Mouse (Mus musculus) testis, adult 2 months (tissue): Measurements from ENCODE around the gene Dhrs13. TPM values are rescaled to one million over a fixed set of nuclear protein-coding genes. Genes with fewer than 3 reads are reported as not detected.
"Not testable (repeated sequence)": the region's sequence is repeated elsewhere in the genome, so short reads cannot be mapped to it uniquely, and the experiment has no call there.

ENCODE experiments used
- H3K27ac ChIP-seq: fragments of 200-500 bp; 2 replicates; pipeline ENCODE4 v1.5.1; 2012; ENCODE audit warnings: low read depth, low read length; ENCODE audit not compliant: control insufficient read depth, insufficient read depth
- H3K27me3 ChIP-seq: fragments of 200-500 bp; 2 replicates; pipeline ENCODE4 v1.6.1; 2012; ENCODE audit warnings: mild to moderate bottlenecking, low read length, moderate library complexity; ENCODE audit not compliant: control insufficient read depth, insufficient read depth
- H3K36me3 ChIP-seq: fragments of 200-500 bp; 2 replicates; pipeline ENCODE4 v1.6.1; 2012; ENCODE audit warnings: mild to moderate bottlenecking, low read length; ENCODE audit not compliant: control insufficient read depth, insufficient read depth
- H3K4me1 ChIP-seq: fragments of 200-500 bp; 2 replicates; pipeline ENCODE4 v1.6.1; 2012; ENCODE audit warnings: low read length; ENCODE audit not compliant: control insufficient read depth, insufficient read depth
- H3K4me3 ChIP-seq: fragments of 200-500 bp; 2 replicates; pipeline ENCODE4 v1.5.1; 2012; ENCODE audit warnings: low read depth, mild to moderate bottlenecking, low read length, moderate library complexity, mixed read lengths; ENCODE audit not compliant: control insufficient read depth
- CTCF ChIP-seq: fragments of 200-500 bp; IDR thresholded peaks from 2 replicates; pipeline ENCODE4 v1.5.1; 2012; ENCODE audit warnings: low read depth, mild to moderate bottlenecking, inconsistent platforms, low read length, moderate library complexity; ENCODE audit not compliant: control insufficient read depth, insufficient read depth, insufficient replicate concordance
- POLR2A ChIP-seq: fragments of 200-500 bp; IDR thresholded peaks from 2 replicates; pipeline ENCODE4 v1.6.1; 2012; ENCODE audit warnings: low read depth, mild to moderate bottlenecking, inconsistent platforms, low read length, moderate library complexity; ENCODE audit not compliant: control insufficient read depth
- polyA plus RNA-seq: library from polyadenylated mRNA; depleted of rRNA; stranded (reverse); fragments of >200 nt; gene quantifications from 2 replicates; pipeline ENCODE4 v1.2.3, GENCODE M21; 2012

Gene Dhrs13
- polyA plus RNA-seq, 1 experiment, result 4.9 TPM

DNA sequence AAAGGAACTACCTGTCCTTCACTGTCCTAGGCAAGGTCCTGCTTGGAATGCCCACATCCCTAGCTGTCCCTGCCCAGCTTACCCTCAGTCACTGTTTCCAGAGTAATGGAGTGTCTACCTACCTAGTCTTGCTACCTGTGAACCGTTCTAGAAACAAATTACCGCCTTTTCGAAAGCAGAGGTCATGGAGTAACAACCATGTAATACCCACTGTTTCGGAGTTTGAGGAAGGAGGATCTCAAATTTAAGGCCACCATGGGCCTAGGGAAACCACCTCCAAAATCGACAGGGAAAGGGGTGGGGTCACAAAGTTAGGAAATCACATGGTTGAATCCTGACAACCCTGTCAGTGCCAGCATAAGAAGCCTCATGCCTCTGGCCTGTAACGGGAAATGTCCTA lies 691 bp upstream of the Dhrs13 start:
- TF ChIP-seq POLR2A (no peak), CTCF (no peak)
- Histone ChIP-seq H3K4me1 (peaks cover 8% of the 10 kb centered on the region), H3K4me3 (peak overlapping the region; percentile 88), H3K27ac (peak overlapping the region; percentile 23; the same call in 1 of the 2 replicates), H3K27me3 (no peaks in the 10 kb centered on the region), H3K36me3 (peaks cover 1% of the 10 kb centered on the region)

DNA sequence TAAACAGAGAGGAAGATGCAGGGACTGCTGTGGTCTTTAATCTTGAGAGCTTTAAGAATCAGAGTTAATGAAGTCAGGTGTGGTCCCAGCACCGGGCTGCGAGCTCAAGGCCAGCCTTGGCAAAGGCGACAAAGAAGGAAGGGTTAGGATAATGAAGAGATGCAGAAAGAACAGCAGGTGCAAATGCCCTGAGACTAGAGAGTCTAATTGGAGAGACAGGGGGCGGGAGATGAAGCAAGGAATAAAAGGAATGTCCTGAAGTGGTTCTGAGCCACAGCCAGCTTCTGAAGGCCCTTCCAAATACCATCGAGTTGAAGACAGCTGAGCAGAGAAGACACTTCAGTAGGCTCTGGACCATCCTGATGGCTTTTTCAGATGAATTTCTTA lies 722 bp downstream of the Dhrs13 start:
- Histone ChIP-seq H3K36me3 (peaks cover 1% of the 10 kb centered on the region; the same call in 1 of the 2 replicates), H3K27ac (no peak overlapping the region; the same call in 1 of the 2 replicates), H3K27me3 (no peaks in the 10 kb centered on the region), H3K4me3 (peak overlapping the region; percentile 88), H3K4me1 (peaks cover 13% of the 10 kb centered on the region)
- no peak for TF ChIP-seq CTCF
- TF ChIP-seq POLR2A, result no peak

DNA sequence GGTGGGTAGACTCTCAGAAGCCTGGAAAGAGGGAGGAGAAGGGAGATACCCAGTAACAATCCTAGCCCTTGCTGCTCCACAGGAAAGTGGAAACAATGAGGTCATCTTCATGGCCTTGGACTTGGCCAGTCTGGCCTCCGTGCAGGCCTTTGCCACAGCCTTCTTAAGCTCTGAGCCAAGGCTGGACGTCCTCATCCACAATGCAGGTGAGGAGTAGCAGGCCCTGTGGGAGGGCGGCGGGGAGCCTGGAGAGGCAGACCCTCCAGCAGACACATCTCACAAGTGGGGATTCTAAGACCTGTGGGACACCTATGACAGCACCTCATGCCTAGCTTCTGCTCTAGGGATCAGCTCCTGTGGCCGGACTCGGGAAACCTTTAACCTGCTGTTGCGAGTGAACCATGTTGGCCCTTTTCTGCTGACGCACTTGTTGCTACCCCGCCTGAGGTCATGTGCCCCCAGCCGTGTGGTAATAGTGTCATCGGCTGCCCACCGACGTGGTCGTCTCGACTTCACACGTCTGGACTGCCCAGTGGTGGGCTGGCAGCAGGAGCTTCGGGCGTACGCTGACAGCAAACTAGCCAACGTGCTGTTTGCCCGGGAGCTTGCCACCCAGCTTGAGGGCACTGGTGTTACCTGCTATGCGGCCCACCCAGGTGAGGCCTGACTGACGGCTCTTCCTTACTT lies 2.0 kb downstream of the Dhrs13 start:
- H3K27ac ChIP-seq, result no peak overlapping the region
- TF ChIP-seq CTCF, result no peak
- TF ChIP-seq POLR2A, result no peak
- peaks cover 16% of the 10 kb centered on the region for H3K4me1 ChIP-seq
- H3K4me3 ChIP-seq, result no peak overlapping the region
- no peaks in the 10 kb centered on the region for H3K36me3 ChIP-seq
- no peaks in the 10 kb centered on the region for H3K27me3 ChIP-seq

DNA sequence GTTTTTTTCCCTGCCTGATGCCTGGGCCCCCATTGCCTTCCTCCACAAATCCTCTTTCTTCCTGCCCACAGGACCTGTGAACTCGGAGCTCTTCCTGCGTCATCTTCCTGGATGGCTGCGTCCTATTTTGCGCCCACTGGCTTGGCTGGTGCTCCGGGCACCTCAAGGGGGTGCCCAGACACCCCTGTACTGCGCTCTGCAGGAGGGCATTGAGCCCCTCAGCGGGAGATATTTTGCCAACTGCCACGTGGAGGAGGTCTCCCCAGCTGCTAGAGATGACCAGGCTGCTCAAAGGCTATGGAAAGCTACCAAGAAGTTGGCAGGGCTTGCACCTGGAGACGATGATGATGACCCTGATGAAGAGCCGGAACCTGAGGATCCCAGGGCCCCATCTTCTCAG lies 4.7 kb downstream of the Dhrs13 start:
- no peak overlapping the region for H3K4me3 ChIP-seq

DNA sequence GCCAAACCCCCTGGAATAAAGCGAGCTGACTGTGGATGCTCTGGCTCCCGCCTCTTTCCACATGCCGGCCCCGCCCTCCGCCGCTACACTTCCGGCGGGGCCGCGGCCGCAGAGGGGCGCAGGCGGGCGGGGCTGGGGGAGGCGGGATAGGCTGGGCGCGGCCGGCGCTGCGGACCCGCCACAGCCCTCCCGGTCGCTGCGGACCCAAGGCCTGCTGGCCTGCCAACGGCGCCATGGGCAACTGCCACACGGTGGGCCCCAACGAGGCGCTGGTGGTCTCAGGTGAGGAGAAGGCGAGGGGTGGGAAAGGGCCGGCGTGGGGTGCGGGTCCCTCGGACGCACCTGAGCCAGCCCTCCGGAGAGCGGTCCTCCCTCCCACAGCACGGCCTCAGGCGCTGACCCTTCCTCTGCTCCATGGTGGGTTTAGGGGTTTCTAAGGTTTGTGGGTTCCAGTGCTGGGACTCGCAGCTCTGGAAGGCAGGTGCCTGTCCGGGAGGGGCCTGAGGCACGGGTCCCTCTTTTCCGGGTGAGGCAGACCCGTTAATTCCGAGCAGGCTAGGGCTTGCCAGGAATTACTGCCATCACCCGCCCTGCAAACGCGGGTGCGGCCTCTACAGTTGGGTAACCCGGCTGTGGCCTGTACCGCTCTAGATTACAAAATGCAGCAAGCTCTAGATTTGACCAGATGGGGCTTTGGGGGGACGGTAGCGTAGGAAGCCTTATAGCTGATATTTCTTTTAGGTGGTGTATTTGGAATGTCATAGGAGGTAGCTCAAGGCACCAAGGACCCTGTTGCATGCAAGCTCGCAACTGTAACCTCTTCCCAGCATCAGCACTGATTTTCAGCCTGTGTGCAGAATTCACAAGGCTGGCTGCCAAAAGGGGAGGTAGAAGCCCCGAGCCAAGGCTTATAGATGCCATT lies 6.0 kb downstream of the Dhrs13 start, which contains the start of gene Flot2:
Flot2 (plus strand) TSS at position 101 of the 922 bp plus-strand sequence.
- TF ChIP-seq POLR2A, result peak; percentile 25; the same call in 1 of the 2 replicates
- TF ChIP-seq CTCF, result no peak
- H3K36me3 ChIP-seq, result no peaks in the 10 kb centered on the region
- H3K27ac ChIP-seq, result peak within 1 kb of the TSS; percentile 61; the same call in 1 of the 2 replicates
- H3K4me3 ChIP-seq, result peak within 1 kb of the TSS; percentile 87
- peaks cover 8% of the 10 kb centered on the region for H3K4me1 ChIP-seq
- no peaks in the 10 kb centered on the region for H3K27me3 ChIP-seq

More for the DNA sequence above, 4.7 kb downstream of the Dhrs13 start:
- peaks cover 10% of the 10 kb centered on the region for H3K4me1 ChIP-seq
- TF ChIP-seq CTCF, result no peak
- TF ChIP-seq POLR2A, result no peak
- no peak overlapping the region for H3K27ac ChIP-seq
- H3K36me3 ChIP-seq, result no peaks in the 10 kb centered on the region
- no peaks in the 10 kb centered on the region for H3K27me3 ChIP-seq

DNA sequence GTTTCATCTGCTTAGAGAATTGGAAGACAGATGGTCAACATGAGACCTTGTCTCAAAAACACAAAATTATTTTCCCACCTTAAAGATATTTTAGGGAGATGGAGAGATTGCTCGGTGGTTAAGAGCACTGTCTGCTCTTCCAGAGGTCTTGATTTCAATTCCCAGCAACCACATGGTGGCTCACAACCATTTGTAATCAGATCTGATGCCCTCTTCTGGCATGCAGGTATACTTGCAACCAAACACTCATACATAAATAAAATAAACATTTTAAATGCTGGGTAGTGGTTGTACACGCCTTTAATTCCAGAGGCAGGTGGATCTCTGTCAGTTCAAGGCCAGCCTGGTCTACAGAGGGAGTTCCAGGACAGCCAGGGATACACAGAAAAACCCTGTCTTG lies 8.8 kb downstream of the Dhrs13 start:
- no peak for TF ChIP-seq POLR2A
- TF ChIP-seq CTCF, result no peak
- no peak overlapping the region for H3K27ac ChIP-seq
- peaks cover 8% of the 10 kb centered on the region for H3K4me1 ChIP-seq
- H3K27me3 ChIP-seq, result no peaks in the 10 kb centered on the region
- H3K4me3 ChIP-seq, result no peak overlapping the region
- no peaks in the 10 kb centered on the region for H3K36me3 ChIP-seq

DNA sequence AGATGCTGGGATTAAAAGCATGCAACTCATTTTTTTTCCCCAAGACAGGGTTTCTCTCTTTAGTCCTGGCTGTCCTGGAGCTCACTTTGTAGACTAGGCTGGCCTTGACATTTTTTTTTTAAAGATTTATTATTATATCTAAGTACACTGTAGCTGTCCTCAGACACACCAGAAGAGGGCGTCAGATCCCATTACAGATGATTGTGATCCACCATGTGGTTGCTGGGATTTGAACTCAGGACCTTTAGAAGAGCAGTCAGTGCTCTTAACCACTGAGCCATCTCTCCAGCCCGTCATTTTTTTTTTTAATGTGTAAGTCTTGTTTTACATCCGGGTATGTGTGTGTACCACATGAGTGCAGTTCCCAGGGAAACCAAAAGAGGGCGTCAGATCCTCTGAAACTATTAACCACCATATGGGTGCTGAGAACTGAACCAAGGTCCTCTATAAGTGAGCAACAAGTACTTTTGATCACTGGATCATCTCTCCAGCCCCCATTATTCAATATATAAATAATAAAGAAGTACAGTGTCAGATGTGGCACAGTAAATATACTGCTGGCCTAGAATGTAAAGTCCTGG lies 10.3 kb downstream of the Dhrs13 start:
- H3K4me3 ChIP-seq, H3K4me1 ChIP-seq, H3K27ac ChIP-seq, H3K27me3 ChIP-seq, H3K36me3 ChIP-seq: not testable (repeated sequence)
